Comparison of ENCODE assay signal across 30 mouse cellular contexts in genomic region chr1:72202705-72203104, GRCm38 (mm10). TPM values are rescaled to one million over a fixed set of nuclear protein-coding genes. Genes with fewer than 3 reads are reported as not detected.
DNase-seq lines count a peak whose midpoint lies in the region; ATAC-seq and TF ChIP-seq lines count a peak whose summit lies in the region.
"Had no signal": no experiment of that assay in that cellular context is flagged by ENCODE, and none has a peak within 500 bp of the region (broad histone marks: within the 10 kb centered on the region; RNA-seq: fewer than 3 reads in every experiment).

No protein-coding gene starts in this region.

- H3K27me3 ChIP-seq in thymus, adult 2 months (ENCODE audit: control insufficient read depth, insufficient read depth, low read length), result no peaks in the 10 kb centered on the region
- H3K27me3 ChIP-seq in stomach, embryonic 15.5 days (replicated peaks), result no peaks in the 10 kb centered on the region
- H3K27me3 ChIP-seq: embryonic facial prominence, embryonic 12.5 days; forebrain, embryonic 15.5 days; heart, embryonic 12.5 days; liver, embryonic 13.5 days; midbrain, embryonic 12.5 days had no signal

- no peak for TF ChIP-seq POLR2A in thymus, adult 2 months (IDR thresholded peaks at IDR 0.05; ENCODE audit: control insufficient read depth, extremely low read depth, insufficient read depth, low read length, poor library complexity)

- no peaks in the 10 kb centered on the region for H3K4me1 ChIP-seq in thymus, adult 2 months (replicated peaks; ENCODE audit: control insufficient read depth, insufficient read depth, low read length)
- H3K4me1 ChIP-seq in stomach, embryonic 15.5 days, result no peaks in the 10 kb centered on the region
- H3K4me1 ChIP-seq: embryonic facial prominence, embryonic 12.5 days; megakaryocyte, embryonic 14.5 days had no signal

- no peaks in the 10 kb centered on the region for H3K9me3 ChIP-seq in stomach, embryonic 15.5 days
- H3K9me3 ChIP-seq: embryonic facial prominence, embryonic 12.5 days; forebrain, embryonic 10.5 days; forebrain, embryonic 15.5 days; heart, embryonic 12.5 days; liver, embryonic 13.5 days; midbrain, embryonic 12.5 days had no signal

- H3K27ac ChIP-seq in thymus, adult 2 months (ENCODE audit: control insufficient read depth, insufficient read depth, low read length), result peak overlapping the region; percentile 42; the same call in 1 of the 2 replicates
- peak overlapping the region; percentile 31; the same call in 1 of the 2 replicates for H3K27ac ChIP-seq in stomach, embryonic 15.5 days
- H3K27ac ChIP-seq: embryonic facial prominence, embryonic 12.5 days; forebrain, embryonic 10.5 days; forebrain, embryonic 15.5 days; gastrocnemius, adult 2 months; hindbrain, embryonic 14.5 days; liver, embryonic 13.5 days; midbrain, embryonic 12.5 days had no signal

- H3K4me2 ChIP-seq in stomach, embryonic 15.5 days, result no peak overlapping the region
- H3K4me2 ChIP-seq: embryonic facial prominence, embryonic 12.5 days; forebrain, embryonic 15.5 days; heart, embryonic 12.5 days; hindbrain, embryonic 14.5 days; liver, embryonic 13.5 days; midbrain, embryonic 12.5 days had no signal

- no peak overlapping the region for H3K9ac ChIP-seq in stomach, embryonic 15.5 days
- H3K9ac ChIP-seq: embryonic facial prominence, embryonic 12.5 days; forebrain, embryonic 15.5 days; heart, embryonic 12.5 days; hindbrain, embryonic 14.5 days; liver, embryonic 13.5 days; midbrain, embryonic 12.5 days had no signal

- WGBS in thymus, adult 2 months, result 81% methylated on average over 7 of the region's 7 CpGs
- WGBS in stomach, embryonic 15.5 days, result 80% methylated on average over 7 of the region's 7 CpGs

- no peaks in the 10 kb centered on the region for H3K36me3 ChIP-seq in thymus, adult 2 months (ENCODE audit: control insufficient read depth, insufficient read depth, low read length)
- H3K36me3 ChIP-seq in stomach, embryonic 15.5 days, result no peaks in the 10 kb centered on the region
- H3K36me3 ChIP-seq: embryonic facial prominence, embryonic 12.5 days; forebrain, embryonic 10.5 days; forebrain, embryonic 15.5 days; heart, embryonic 12.5 days; liver, embryonic 13.5 days; midbrain, embryonic 12.5 days had no signal

- no peak overlapping the region for H3K4me3 ChIP-seq in thymus, adult 2 months (ENCODE audit: control insufficient read depth, insufficient read depth, low read length)
- no peak overlapping the region for H3K4me3 ChIP-seq in stomach, embryonic 15.5 days (replicated peaks)
- H3K4me3 ChIP-seq: embryonic facial prominence, embryonic 12.5 days; forebrain, embryonic 10.5 days; forebrain, embryonic 15.5 days; gastrocnemius, adult 2 months; heart, embryonic 12.5 days; liver, embryonic 13.5 days; megakaryocyte, embryonic 14.5 days; midbrain, embryonic 12.5 days had no signal

- ATAC-seq in stomach, embryonic 15.5 days (ENCODE audit: insufficient read depth, low FRiP score, low read depth), result no peak; the same call in 1 of the 2 replicates
- ATAC-seq: forebrain, embryonic 15.5 days; intestine, postnatal 0 days; lung, postnatal 0 days had no signal

- TF ChIP-seq CTCF in thymus, adult 2 months (IDR thresholded peaks at IDR 0.05; ENCODE audit: borderline replicate concordance, control insufficient read depth, extremely low read depth, insufficient read depth, low read length, poor library complexity), result no peak

- no peak for DNase-seq in thymus, adult 2 months
- DNase-seq in thymus, postnatal 25 days, result no peak
- DNase-seq in 3T3-L1 (ENCODE audit: low read depth, low spot score) (peak; percentile 23), NIH3T3 (ENCODE audit: low read depth) (peak; percentile 38)
- DNase-seq in B cell, adult 2 months, result no peak
- no peak for DNase-seq in left cerebral cortex, adult 9 months (ENCODE audit: low spot score in 2 of 2)
- DNase-seq in layer of hippocampus, postnatal 10 days (ENCODE audit: low spot score in 2 of 2), result no peak
- DNase-seq: adrenal gland, postnatal 36 days; cerebellum, adult 2 months; cerebellum, postnatal 25 days; gastrocnemius, adult 2 months; gastrocnemius, postnatal 36 days; heart, adult 18-20 months; heart, postnatal 4 days; kidney, adult 9 months; kidney, postnatal 10 days; layer of hippocampus, adult 9-11 months; liver, embryonic 13.5 days; lung, adult 18-20 months; lung, postnatal 4 days had no signal

RNA-seq across cellular contexts. Expression of gene Mreg, which starts 9.4 kb away (rescaled TPM):
- polyA plus RNA-seq in thymus, adult 2 months (2012; rRNA removed), result 20.6 and 28.0 TPM in 2 replicates
- 8.5 and 9.7 TPM in 2 replicates for polyA plus RNA-seq in stomach, embryonic 15.5 days (2015; fragmentation: Nextera tagmentation; extraction: Ambion mirVana)
- total RNA-seq in layer of hippocampus, postnatal 10 days (2021), result 1 to 10 TPM; 1.3 to 1.7 TPM

Comparison
In these comparisons a context has a peak if more than half of its experiments do, and no peak if none do; other contexts are left out.
1. DNase-seq: peak in 3T3-L1 (single experiment) and NIH3T3 (single experiment); none in thymus, adult 2 months (single experiment), thymus, postnatal 25 days (single experiment), B cell, adult 2 months (0 of 2), left cerebral cortex, adult 9 months (0 of 2) and layer of hippocampus, postnatal 10 days (0 of 2).